Mouse (Mus musculus): ENCODE results near the gene Vps13d. TPM values are rescaled to one million over a fixed set of nuclear protein-coding genes. Genes with fewer than 3 reads are reported as not detected.
A peak's percentile ranks its signal among the peaks of the same experiment; 100 is the strongest.

The Vps13d gene
- polyA plus RNA-seq, 1 experiment from 2014 or later, result 8.7 TPM

GRCm38 (mm10) chr4:145207718-145208371 is 13.0 kb upstream of the Vps13d start:
- Histone ChIP-seq H3K9me3 (no peaks in the 10 kb centered on the region), H3K4me3 (no peak overlapping the region), H3K36me3 (no peaks in the 10 kb centered on the region), H3K4me1 (replicated peaks) (no peaks in the 10 kb centered on the region), H3K27me3 (no peaks in the 10 kb centered on the region), H3K4me2 (no peak overlapping the region), H3K27ac (no peak overlapping the region), H3K9ac (no peak overlapping the region)
- 87% methylated on average over 3 of the region's 3 CpGs for WGBS
- ATAC-seq (ENCODE audit: low FRiP score), result no peak

GRCm38 (mm10) chr4:145204779-145205178 is 10.0 kb upstream of the Vps13d start:
- Histone ChIP-seq H3K27me3 (no peaks in the 10 kb centered on the region), H3K4me2 (no peak overlapping the region), H3K9ac (no peak overlapping the region), H3K4me1 (replicated peaks) (no peaks in the 10 kb centered on the region), H3K36me3 (no peaks in the 10 kb centered on the region), H3K9me3 (no peaks in the 10 kb centered on the region), H3K27ac (no peak overlapping the region), H3K4me3 (no peak overlapping the region)
- WGBS, result 94% methylated on average over 8 of the region's 8 CpGs
- no peak for ATAC-seq (ENCODE audit: low FRiP score)

- no peak overlapping the region for H3K4me3 ChIP-seq
- H3K9ac ChIP-seq, result no peak overlapping the region
- ATAC-seq (ENCODE audit: low FRiP score), result no peak
- no peaks in the 10 kb centered on the region for H3K9me3 ChIP-seq
- H3K27me3 ChIP-seq, result no peaks in the 10 kb centered on the region
- H3K4me2 ChIP-seq, result no peak overlapping the region
- 71% methylated on average over 2 of the region's 2 CpGs for WGBS
- H3K36me3 ChIP-seq, result no peaks in the 10 kb centered on the region
- H3K27ac ChIP-seq, result no peak overlapping the region
- no peaks in the 10 kb centered on the region for H3K4me1 ChIP-seq (replicated peaks)
Measured at GRCm38 (mm10) chr4:145203305-145203704, 8.5 kb upstream of the Vps13d start.

- Histone ChIP-seq H3K27me3 (no peaks in the 10 kb centered on the region), H3K36me3 (no peaks in the 10 kb centered on the region), H3K27ac (no peak overlapping the region), H3K9me3 (no peaks in the 10 kb centered on the region), H3K4me1 (replicated peaks) (no peaks in the 10 kb centered on the region), H3K9ac (no peak overlapping the region), H3K4me2 (no peak overlapping the region), H3K4me3 (no peak overlapping the region)
- WGBS, result 76% methylated on average over 3 of the region's 3 CpGs
- ATAC-seq (ENCODE audit: low FRiP score), result no peak
Measured at GRCm38 (mm10) chr4:145201424-145201823, 6.6 kb upstream of the Vps13d start.

- H3K9me3 ChIP-seq, result no peaks in the 10 kb centered on the region
- no peak for ATAC-seq (ENCODE audit: low FRiP score)
- H3K36me3 ChIP-seq, result no peaks in the 10 kb centered on the region
- H3K9ac ChIP-seq, result no peak overlapping the region
- no peak overlapping the region for H3K27ac ChIP-seq
- no peaks in the 10 kb centered on the region; the same call in 1 of the 2 replicates for H3K4me1 ChIP-seq (replicated peaks)
- H3K4me2 ChIP-seq, result no peak overlapping the region
- H3K27me3 ChIP-seq, result no peaks in the 10 kb centered on the region
- no peak overlapping the region for H3K4me3 ChIP-seq
- WGBS, result 50% methylated on average over 11 of the region's 11 CpGs
Measured at GRCm38 (mm10) chr4:145199982-145200699, 5.3 kb upstream of the Vps13d start.

- no peak overlapping the region for H3K4me3 ChIP-seq
- H3K36me3 ChIP-seq, result no peaks in the 10 kb centered on the region
- peaks cover 19% of the 10 kb centered on the region for H3K4me1 ChIP-seq (replicated peaks)
- H3K9ac ChIP-seq, result no peak overlapping the region
- no peak overlapping the region for H3K4me2 ChIP-seq
- WGBS, result 91% methylated on average over 4 of the region's 4 CpGs
- H3K27ac ChIP-seq, result no peak overlapping the region
- no peaks in the 10 kb centered on the region for H3K27me3 ChIP-seq
- ATAC-seq (ENCODE audit: low FRiP score), result no peak
- H3K9me3 ChIP-seq, result no peaks in the 10 kb centered on the region
Measured at GRCm38 (mm10) chr4:145196586-145196985, 1.8 kb upstream of the Vps13d start.

- ATAC-seq (ENCODE audit: low FRiP score), result no peak; the same call in 1 of the 2 replicates
- Histone ChIP-seq H3K9ac (peak overlapping the region; percentile 97), H3K4me3 (peak overlapping the region; percentile 98), H3K4me1 (replicated peaks) (peaks cover 19% of the 10 kb centered on the region), H3K4me2 (peak overlapping the region; percentile 98), H3K27me3 (no peaks in the 10 kb centered on the region), H3K9me3 (no peaks in the 10 kb centered on the region), H3K27ac (no peak overlapping the region), H3K36me3 (peaks cover 2% of the 10 kb centered on the region)
- 23% methylated on average over 5 of the region's 5 CpGs for WGBS
Measured at GRCm38 (mm10) chr4:145195172-145195571, 367 bp upstream of the Vps13d start.

GRCm38 (mm10) chr4:145193991-145194511 is 754 bp downstream of the Vps13d start:
- Histone ChIP-seq H3K4me3 (peak overlapping the region; percentile 98), H3K27ac (peak overlapping the region; percentile 76), H3K4me1 (replicated peaks) (peaks cover 19% of the 10 kb centered on the region), H3K27me3 (no peaks in the 10 kb centered on the region), H3K4me2 (peak overlapping the region; percentile 98), H3K36me3 (peaks cover 13% of the 10 kb centered on the region), H3K9ac (peak overlapping the region; percentile 97), H3K9me3 (no peaks in the 10 kb centered on the region)
- 1% methylated on average over 10 of the region's 10 CpGs for WGBS
- no peak; the same call in 1 of the 2 replicates for ATAC-seq (ENCODE audit: low FRiP score)

- H3K9ac ChIP-seq, result peak overlapping the region; percentile 97
- no peak for ATAC-seq (ENCODE audit: low FRiP score)
- no peak overlapping the region for H3K27ac ChIP-seq
- H3K4me1 ChIP-seq (replicated peaks), result peaks cover 19% of the 10 kb centered on the region
- H3K4me2 ChIP-seq, result peak overlapping the region; percentile 98
- WGBS, result 61% methylated on average over 3 of the region's 3 CpGs
- H3K9me3 ChIP-seq, result no peaks in the 10 kb centered on the region
- H3K4me3 ChIP-seq, result peak overlapping the region; percentile 98
- peaks cover 19% of the 10 kb centered on the region for H3K36me3 ChIP-seq
- no peaks in the 10 kb centered on the region for H3K27me3 ChIP-seq
Measured at GRCm38 (mm10) chr4:145193406-145193805, 1.4 kb downstream of the Vps13d start.

- H3K36me3 ChIP-seq, result peaks cover 21% of the 10 kb centered on the region
- H3K4me3 ChIP-seq, result no peak overlapping the region
- no peak for ATAC-seq (ENCODE audit: low FRiP score)
- no peaks in the 10 kb centered on the region for H3K9me3 ChIP-seq
- H3K27ac ChIP-seq, result no peak overlapping the region
- H3K27me3 ChIP-seq, result no peaks in the 10 kb centered on the region
- H3K4me2 ChIP-seq, result no peak overlapping the region
- no peak overlapping the region for H3K9ac ChIP-seq
- peaks cover 19% of the 10 kb centered on the region for H3K4me1 ChIP-seq (replicated peaks)
Measured at GRCm38 (mm10) chr4:145192686-145193085, 2.1 kb downstream of the Vps13d start.

- H3K4me2 ChIP-seq, result no peak overlapping the region
- H3K27ac ChIP-seq, result no peak overlapping the region
- peaks cover 58% of the 10 kb centered on the region for H3K36me3 ChIP-seq
- H3K4me1 ChIP-seq (replicated peaks), result peaks cover 12% of the 10 kb centered on the region
- H3K27me3 ChIP-seq, result no peaks in the 10 kb centered on the region
- H3K4me3 ChIP-seq, result no peak overlapping the region
- no peaks in the 10 kb centered on the region for H3K9me3 ChIP-seq
- no peak overlapping the region for H3K9ac ChIP-seq
- no peak for ATAC-seq (ENCODE audit: low FRiP score)
Measured at GRCm38 (mm10) chr4:145188561-145188960, 6.2 kb downstream of the Vps13d start.

- no peak for ATAC-seq (ENCODE audit: low FRiP score)
- H3K27ac ChIP-seq, result no peak overlapping the region
- no peak overlapping the region for H3K4me3 ChIP-seq
- 81% methylated on average over 2 of the region's 2 CpGs for WGBS
- H3K9ac ChIP-seq, result no peak overlapping the region
- peaks cover 3% of the 10 kb centered on the region for H3K4me1 ChIP-seq (replicated peaks)
- H3K27me3 ChIP-seq, result no peaks in the 10 kb centered on the region
- H3K4me2 ChIP-seq, result no peak overlapping the region
- no peaks in the 10 kb centered on the region for H3K9me3 ChIP-seq
- H3K36me3 ChIP-seq, result peaks cover 67% of the 10 kb centered on the region
Measured at GRCm38 (mm10) chr4:145187619-145188018, 7.2 kb downstream of the Vps13d start.
